Mouse (Mus musculus): ENCODE results near the gene Gnptab. TPM values are rescaled to one million over a fixed set of nuclear protein-coding genes. Genes with fewer than 3 reads are reported as not detected.

Gnptab gene
- polyA plus RNA-seq, 1 experiment from 2014 or later: 7.5 TPM

DNA sequence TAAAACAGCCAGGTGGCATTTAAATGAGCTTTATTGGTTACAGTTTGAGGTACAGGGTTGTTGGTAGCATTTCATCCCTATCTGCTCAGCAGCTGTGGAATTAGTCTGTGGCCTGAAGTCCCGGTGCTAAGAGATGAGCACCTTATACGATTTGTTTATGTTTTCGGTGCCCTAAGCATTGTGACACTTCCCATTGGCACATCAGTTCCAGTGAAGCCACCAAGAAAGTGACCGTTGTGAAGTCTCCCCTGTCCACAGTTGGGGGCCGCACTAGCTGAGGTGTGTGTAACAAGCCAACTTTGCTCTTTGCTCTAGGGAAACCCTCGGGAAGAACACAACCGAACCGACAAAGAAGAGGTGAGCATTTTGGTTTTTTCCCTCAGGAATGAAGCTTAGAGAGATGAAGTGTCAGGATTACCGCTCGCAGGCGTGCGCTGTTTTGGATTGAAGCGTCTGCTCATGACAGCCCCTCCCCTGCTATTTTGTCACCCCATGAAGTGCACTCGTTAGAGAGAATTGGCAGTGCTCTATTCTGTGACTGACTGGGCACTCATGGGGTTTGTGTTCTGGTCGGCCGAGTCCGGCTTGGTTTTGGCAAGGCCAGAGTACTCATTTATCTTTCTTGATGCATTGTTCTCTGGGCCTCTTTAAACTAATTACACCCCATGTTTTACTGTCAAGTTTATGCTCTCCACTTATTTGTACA, 33.5 kb downstream of the Gnptab start:
- no peaks in the 10 kb centered on the region for H3K27me3 ChIP-seq (ENCODE audit: control insufficient read depth, insufficient read depth, low read length)
- H3K4me3 ChIP-seq (ENCODE audit: low read depth, low read length): no peak overlapping the region
- no peak overlapping the region for H3K9ac ChIP-seq (ENCODE audit: low read length)
- H3K36me3 ChIP-seq (ENCODE audit: control insufficient read depth, insufficient read depth, low read length): no peaks in the 10 kb centered on the region
- no peak overlapping the region for H3K27ac ChIP-seq (replicated peaks; ENCODE audit: low read depth, low read length)
- H3K4me2 ChIP-seq (ENCODE audit: low read depth, severe bottlenecking): no peak overlapping the region
- DNase-seq (ENCODE audit: low spot score) (no peak), ATAC-seq (ENCODE audit: insufficient number of reproducible peaks, low FRiP score, low TSS enrichment, low read depth) (no peak)
- H3K9me3 ChIP-seq (ENCODE audit: control insufficient read depth, low read length): no peaks in the 10 kb centered on the region
- H3K4me1 ChIP-seq (ENCODE audit: control insufficient read depth, insufficient read depth, low read length): no peaks in the 10 kb centered on the region
- 64% methylated on average over 17 of the region's 17 CpGs for WGBS

- no peak overlapping the region for H3K9ac ChIP-seq (ENCODE audit: low read length)
- DNase-seq (ENCODE audit: low spot score) (no peak), ATAC-seq (ENCODE audit: insufficient number of reproducible peaks, low FRiP score, low TSS enrichment, low read depth) (no peak)
- no peak overlapping the region for H3K27ac ChIP-seq (replicated peaks; ENCODE audit: low read depth, low read length)
- WGBS: 92% methylated on average over 5 of the region's 5 CpGs
- H3K4me3 ChIP-seq (ENCODE audit: low read depth, low read length): no peak overlapping the region
- no peaks in the 10 kb centered on the region for H3K4me1 ChIP-seq (ENCODE audit: control insufficient read depth, insufficient read depth, low read length)
- H3K36me3 ChIP-seq (ENCODE audit: control insufficient read depth, insufficient read depth, low read length): no peaks in the 10 kb centered on the region
- no peak overlapping the region for H3K4me2 ChIP-seq (ENCODE audit: low read depth, severe bottlenecking)
- H3K27me3 ChIP-seq (ENCODE audit: control insufficient read depth, insufficient read depth, low read length): no peaks in the 10 kb centered on the region
- H3K9me3 ChIP-seq (ENCODE audit: control insufficient read depth, low read length): no peaks in the 10 kb centered on the region
Observed at GRCm38 (mm10) chr10:88417686-88418085, 38.8 kb downstream of the Gnptab start.

DNA sequence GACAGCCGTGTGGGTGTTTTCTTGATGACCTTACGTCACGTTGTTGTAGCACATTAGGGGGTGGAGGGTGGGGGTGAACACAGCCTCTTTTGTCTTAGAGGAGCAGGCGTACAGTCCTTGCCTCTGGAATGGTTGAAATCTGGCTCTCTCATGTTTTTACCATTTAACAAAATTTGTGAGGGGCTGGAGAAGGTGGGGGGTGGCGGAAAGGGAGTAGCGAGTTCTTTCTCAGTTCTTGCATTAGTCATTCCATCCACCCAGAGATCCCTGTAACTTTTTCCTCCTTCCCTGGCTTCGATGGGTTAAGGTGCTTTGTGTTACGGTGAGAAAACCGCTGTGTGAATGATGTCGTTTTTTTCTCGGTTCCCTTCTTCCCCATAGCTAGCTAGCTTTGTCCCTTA, 41.2 kb downstream of the Gnptab start:
- Histone ChIP-seq H3K36me3 (ENCODE audit: control insufficient read depth, insufficient read depth, low read length) (no peaks in the 10 kb centered on the region), H3K27ac (replicated peaks; ENCODE audit: low read depth, low read length) (no peak overlapping the region), H3K9me3 (ENCODE audit: control insufficient read depth, low read length) (no peaks in the 10 kb centered on the region), H3K9ac (ENCODE audit: low read length) (no peak overlapping the region), H3K4me1 (ENCODE audit: control insufficient read depth, insufficient read depth, low read length) (no peaks in the 10 kb centered on the region), H3K4me2 (ENCODE audit: low read depth, severe bottlenecking) (no peak overlapping the region), H3K27me3 (ENCODE audit: control insufficient read depth, insufficient read depth, low read length) (no peaks in the 10 kb centered on the region), H3K4me3 (ENCODE audit: low read depth, low read length) (no peak overlapping the region)
- 77% methylated on average over 11 of the region's 11 CpGs for WGBS
- ATAC-seq (ENCODE audit: insufficient number of reproducible peaks, low FRiP score, low TSS enrichment, low read depth) (no peak), DNase-seq (ENCODE audit: low spot score) (no peak)

GRCm38 (mm10) chr10:88420655-88421435, 41.9 kb downstream of the Gnptab start:
- Histone ChIP-seq H3K27ac (replicated peaks; ENCODE audit: low read depth, low read length) (no peak overlapping the region), H3K36me3 (ENCODE audit: control insufficient read depth, insufficient read depth, low read length) (no peaks in the 10 kb centered on the region), H3K4me3 (ENCODE audit: low read depth, low read length) (no peak overlapping the region), H3K9ac (ENCODE audit: low read length) (no peak overlapping the region), H3K27me3 (ENCODE audit: control insufficient read depth, insufficient read depth, low read length) (no peaks in the 10 kb centered on the region), H3K4me1 (ENCODE audit: control insufficient read depth, insufficient read depth, low read length) (no peaks in the 10 kb centered on the region), H3K9me3 (ENCODE audit: control insufficient read depth, low read length) (no peaks in the 10 kb centered on the region), H3K4me2 (ENCODE audit: low read depth, severe bottlenecking) (no peak overlapping the region)
- ATAC-seq (ENCODE audit: insufficient number of reproducible peaks, low FRiP score, low TSS enrichment, low read depth) (no peak), DNase-seq (ENCODE audit: low spot score) (no peak)
- 94% methylated on average over 19 of the region's 19 CpGs for WGBS

DNA sequence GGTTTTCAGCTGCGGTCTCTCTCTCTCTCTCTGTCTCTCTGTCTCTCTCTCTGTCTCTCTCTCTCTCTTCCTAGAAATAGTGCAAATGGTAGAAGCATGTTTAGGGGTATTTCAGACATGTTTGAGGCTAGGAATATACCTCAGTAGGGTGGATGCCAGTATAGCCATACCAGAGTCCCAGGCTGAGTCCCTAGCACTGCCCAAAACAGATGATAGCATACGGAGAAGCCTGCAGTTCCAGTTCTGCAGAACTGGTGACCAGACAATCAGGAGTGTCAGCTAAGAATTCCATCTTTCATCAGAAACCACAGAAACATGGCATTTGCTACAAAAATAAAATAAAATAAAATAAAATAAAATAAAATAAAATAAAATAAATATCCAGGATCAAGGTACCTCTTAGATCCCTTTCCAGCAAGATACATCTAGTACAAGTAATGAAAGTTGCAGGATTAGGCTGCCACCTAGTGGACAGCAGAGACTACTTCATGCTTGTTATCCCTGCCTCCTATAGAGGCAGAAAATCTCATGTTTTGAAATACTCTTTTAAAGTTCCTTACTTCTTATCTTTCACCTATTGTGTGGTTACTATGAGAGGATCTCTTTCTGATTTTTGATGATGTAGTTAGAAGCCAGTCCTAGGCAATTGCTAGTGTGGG, 47.4 kb downstream of the Gnptab start:
- ATAC-seq (ENCODE audit: insufficient number of reproducible peaks, low FRiP score, low TSS enrichment, low read depth): no peak
- Histone ChIP-seq H3K36me3 (ENCODE audit: control insufficient read depth, insufficient read depth, low read length) (peaks cover 2% of the 10 kb centered on the region; the same call in 1 of the 2 replicates), H3K27me3 (ENCODE audit: control insufficient read depth, insufficient read depth, low read length) (no peaks in the 10 kb centered on the region), H3K4me1 (ENCODE audit: control insufficient read depth, insufficient read depth, low read length) (no peaks in the 10 kb centered on the region), H3K9ac (ENCODE audit: low read length) (no peak overlapping the region), H3K9me3 (ENCODE audit: control insufficient read depth, low read length) (no peaks in the 10 kb centered on the region), H3K4me3 (ENCODE audit: low read depth, low read length) (no peak overlapping the region), H3K27ac (replicated peaks; ENCODE audit: low read depth, low read length) (no peak overlapping the region), H3K4me2 (ENCODE audit: low read depth, severe bottlenecking) (no peak overlapping the region)
- peak; percentile 56 for DNase-seq (ENCODE audit: low spot score)
- WGBS: 81% methylated on average over 2 of the region's 2 CpGs

DNA sequence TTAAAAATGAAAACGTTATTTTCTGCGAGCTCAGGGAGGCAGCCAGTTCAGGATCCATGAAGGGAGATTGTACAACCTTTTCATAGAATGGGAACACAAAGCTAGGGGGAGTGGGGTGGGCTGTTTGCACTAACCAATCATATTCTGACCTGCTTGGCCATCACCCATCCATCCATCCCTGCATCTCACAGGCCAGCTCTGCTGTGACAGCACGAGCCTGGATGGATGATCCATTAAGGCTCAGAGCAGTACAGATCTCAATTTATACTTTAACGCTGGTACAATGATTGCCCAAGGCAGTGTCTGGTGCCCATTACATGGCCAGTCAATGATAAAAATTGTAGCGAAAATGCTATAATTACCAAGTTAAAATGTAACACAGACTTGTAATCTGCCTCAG, 48.0 kb downstream of the Gnptab start:
- H3K4me2 ChIP-seq (ENCODE audit: low read depth, severe bottlenecking): no peak overlapping the region
- no peaks in the 10 kb centered on the region for H3K4me1 ChIP-seq (ENCODE audit: control insufficient read depth, insufficient read depth, low read length)
- 64% methylated on average over 5 of the region's 5 CpGs for WGBS
- H3K27me3 ChIP-seq (ENCODE audit: control insufficient read depth, insufficient read depth, low read length): no peaks in the 10 kb centered on the region
- H3K36me3 ChIP-seq (ENCODE audit: control insufficient read depth, insufficient read depth, low read length): peaks cover 2% of the 10 kb centered on the region; the same call in 1 of the 2 replicates
- ATAC-seq (ENCODE audit: insufficient number of reproducible peaks, low FRiP score, low TSS enrichment, low read depth): no peak
- H3K4me3 ChIP-seq (ENCODE audit: low read depth, low read length): no peak overlapping the region
- no peak for DNase-seq (ENCODE audit: low spot score)
- H3K27ac ChIP-seq (replicated peaks; ENCODE audit: low read depth, low read length): no peak overlapping the region
- no peaks in the 10 kb centered on the region for H3K9me3 ChIP-seq (ENCODE audit: control insufficient read depth, low read length)
- no peak overlapping the region for H3K9ac ChIP-seq (ENCODE audit: low read length)

DNA sequence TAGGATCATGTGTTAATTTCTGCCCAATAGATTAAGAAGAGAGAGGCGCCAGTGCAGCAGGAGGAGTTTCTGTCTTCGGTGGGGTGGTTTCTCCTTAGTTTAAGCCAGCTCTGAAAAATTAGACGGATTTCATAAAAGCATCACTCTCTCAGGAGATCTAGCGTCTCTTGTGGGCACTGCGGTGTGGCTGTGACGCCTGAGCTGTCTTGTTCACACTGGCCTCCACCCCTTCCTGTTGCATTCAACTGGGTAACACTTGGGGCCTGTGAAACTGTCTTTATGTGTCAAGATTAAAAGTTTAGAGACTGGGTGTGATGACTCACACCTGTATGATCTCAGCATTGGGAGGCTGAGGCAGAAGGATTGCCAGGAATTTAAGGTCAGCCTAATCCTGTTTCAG, 49.1 kb downstream of the Gnptab start:
- H3K4me1 ChIP-seq (ENCODE audit: control insufficient read depth, insufficient read depth, low read length): no peaks in the 10 kb centered on the region
- WGBS: 92% methylated on average over 6 of the region's 6 CpGs
- H3K27me3 ChIP-seq (ENCODE audit: control insufficient read depth, insufficient read depth, low read length): no peaks in the 10 kb centered on the region
- ATAC-seq (ENCODE audit: insufficient number of reproducible peaks, low FRiP score, low TSS enrichment, low read depth) (no peak), DNase-seq (ENCODE audit: low spot score) (no peak)
- H3K4me3 ChIP-seq (ENCODE audit: low read depth, low read length): no peak overlapping the region
- H3K36me3 ChIP-seq (ENCODE audit: control insufficient read depth, insufficient read depth, low read length): peaks cover 2% of the 10 kb centered on the region; the same call in 1 of the 2 replicates
- no peak overlapping the region for H3K27ac ChIP-seq (replicated peaks; ENCODE audit: low read depth, low read length)
- H3K9ac ChIP-seq (ENCODE audit: low read length): no peak overlapping the region
- no peak overlapping the region for H3K4me2 ChIP-seq (ENCODE audit: low read depth, severe bottlenecking)
- no peaks in the 10 kb centered on the region for H3K9me3 ChIP-seq (ENCODE audit: control insufficient read depth, low read length)

DNA sequence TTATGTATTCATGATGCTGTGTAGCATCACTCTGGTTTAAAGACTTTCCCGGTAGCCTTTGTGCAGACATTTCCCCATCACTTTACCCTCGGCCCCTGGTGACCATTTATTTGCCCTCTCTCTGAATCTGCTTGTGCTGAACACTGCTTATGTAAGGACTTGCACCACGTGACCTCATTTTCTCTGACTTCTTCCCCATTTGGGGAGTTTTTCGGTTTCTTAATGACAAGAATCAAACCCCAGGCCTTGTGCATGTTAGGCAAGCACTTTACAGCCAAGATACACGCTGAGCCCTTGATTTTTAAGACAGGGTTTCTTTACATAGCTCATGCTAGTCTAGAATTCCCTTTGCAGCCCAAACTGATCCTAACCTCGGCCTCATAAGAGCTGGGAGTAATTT, 62.3 kb downstream of the Gnptab start:
- Histone ChIP-seq H3K27me3 (ENCODE audit: control insufficient read depth, insufficient read depth, low read length) (no peaks in the 10 kb centered on the region), H3K9me3 (ENCODE audit: control insufficient read depth, low read length) (no peaks in the 10 kb centered on the region), H3K4me1 (ENCODE audit: control insufficient read depth, insufficient read depth, low read length) (no peaks in the 10 kb centered on the region), H3K4me3 (ENCODE audit: low read depth, low read length) (no peak overlapping the region), H3K4me2 (ENCODE audit: low read depth, severe bottlenecking) (no peak overlapping the region), H3K9ac (ENCODE audit: low read length) (no peak overlapping the region), H3K36me3 (ENCODE audit: control insufficient read depth, insufficient read depth, low read length) (no peaks in the 10 kb centered on the region; the same call in 1 of the 2 replicates), H3K27ac (replicated peaks; ENCODE audit: low read depth, low read length) (no peak overlapping the region)
- no peak for ATAC-seq (ENCODE audit: insufficient number of reproducible peaks, low FRiP score, low TSS enrichment, low read depth)
- 89% methylated on average over 6 of the region's 6 CpGs for WGBS
- no peak for DNase-seq (ENCODE audit: low spot score)

Measured in limb, embryonic 11.5 days (tissue).